22 mouse cellular contexts compared by ENCODE assay signal in genomic region chr12:91726202-91726601, GRCm38 (mm10).
DNase-seq lines count a peak whose midpoint lies in the region; ATAC-seq and TF ChIP-seq lines count a peak whose summit lies in the region.
"Had no signal": no experiment of that assay in that cellular context is flagged by ENCODE, and none has a peak within 500 bp of the region (broad histone marks: within the 10 kb centered on the region; RNA-seq: fewer than 3 reads in every experiment).

No protein-coding gene starts in this region.

- no peaks in the 10 kb centered on the region for H3K9me3 ChIP-seq in liver, embryonic 11.5 days (ENCODE audit: control insufficient read depth, low read length)
- H3K9me3 ChIP-seq in liver, postnatal 0 days (ENCODE audit: low read length) = no peaks in the 10 kb centered on the region
- H3K9me3 ChIP-seq in hindbrain, embryonic 12.5 days (replicated peaks) = no peaks in the 10 kb centered on the region
- H3K9me3 ChIP-seq: embryonic facial prominence, embryonic 13.5 days; embryonic facial prominence, embryonic 15.5 days; forebrain, embryonic 10.5 days; forebrain, embryonic 12.5 days had no signal

- no peak overlapping the region for H3K9ac ChIP-seq in liver, embryonic 11.5 days (ENCODE audit: low read depth, low read length)
- no peak overlapping the region for H3K9ac ChIP-seq in liver, postnatal 0 days (replicated peaks)
- H3K9ac ChIP-seq in hindbrain, embryonic 12.5 days = no peak overlapping the region
- H3K9ac ChIP-seq: embryonic facial prominence, embryonic 13.5 days; embryonic facial prominence, embryonic 15.5 days; forebrain, embryonic 12.5 days had no signal

- WGBS in liver, embryonic 11.5 days = 81% methylated on average over 7 of the region's 7 CpGs
- WGBS in liver, postnatal 0 days (ENCODE audit: insufficient replicate concordance) = 73% methylated on average over 7 of the region's 7 CpGs
- WGBS in hindbrain, embryonic 12.5 days = 90% methylated on average over 7 of the region's 7 CpGs

- no peaks in the 10 kb centered on the region for H3K27me3 ChIP-seq in liver, embryonic 11.5 days (replicated peaks; ENCODE audit: control insufficient read depth, insufficient read depth, low read length)
- no peaks in the 10 kb centered on the region for H3K27me3 ChIP-seq in liver, postnatal 0 days (ENCODE audit: insufficient read depth, low read length)
- H3K27me3 ChIP-seq in testis, adult 2 months (ENCODE audit: control insufficient read depth, insufficient read depth, low read length) = no peaks in the 10 kb centered on the region
- no peaks in the 10 kb centered on the region for H3K27me3 ChIP-seq in hindbrain, embryonic 12.5 days
- H3K27me3 ChIP-seq: embryonic facial prominence, embryonic 13.5 days; embryonic facial prominence, embryonic 15.5 days; forebrain, embryonic 12.5 days had no signal

- TF ChIP-seq EP300 in liver, postnatal 0 days (IDR thresholded peaks at IDR 0.05; ENCODE audit: low read depth) = no peak

- ATAC-seq in liver, embryonic 11.5 days (replicated peaks; ENCODE audit: low FRiP score) = peak; percentile 55
- ATAC-seq in liver, postnatal 0 days = no peak
- no peak for ATAC-seq in hindbrain, embryonic 12.5 days (ENCODE audit: low FRiP score)
- ATAC-seq: forebrain, embryonic 14.5 days; forebrain, embryonic 16.5 days had no signal

- no peak for TF ChIP-seq POLR2A in testis, adult 2 months (IDR thresholded peaks at IDR 0.05; ENCODE audit: control insufficient read depth, low read depth, low read length)

- no peaks in the 10 kb centered on the region for H3K36me3 ChIP-seq in liver, embryonic 11.5 days (ENCODE audit: control insufficient read depth, insufficient read depth, low read length)
- no peaks in the 10 kb centered on the region for H3K36me3 ChIP-seq in liver, postnatal 0 days (replicated peaks; ENCODE audit: insufficient read depth, low read length)
- no peaks in the 10 kb centered on the region for H3K36me3 ChIP-seq in testis, adult 2 months (ENCODE audit: control insufficient read depth, insufficient read depth, low read length)
- H3K36me3 ChIP-seq in hindbrain, embryonic 12.5 days = no peaks in the 10 kb centered on the region
- H3K36me3 ChIP-seq: embryonic facial prominence, embryonic 13.5 days; embryonic facial prominence, embryonic 15.5 days; forebrain, embryonic 12.5 days had no signal

- no peak overlapping the region for H3K4me2 ChIP-seq in liver, embryonic 11.5 days
- no peak overlapping the region for H3K4me2 ChIP-seq in liver, postnatal 0 days (ENCODE audit: low read depth, low read length)
- no peak overlapping the region for H3K4me2 ChIP-seq in hindbrain, embryonic 12.5 days (replicated peaks)
- H3K4me2 ChIP-seq: embryonic facial prominence, embryonic 13.5 days; embryonic facial prominence, embryonic 15.5 days; forebrain, embryonic 12.5 days had no signal

- no peak for TF ChIP-seq CTCF in liver, postnatal 0 days (IDR thresholded peaks at IDR 0.05; ENCODE audit: low read depth)
- TF ChIP-seq CTCF in testis, adult 2 months (IDR thresholded peaks at IDR 0.05; ENCODE audit: control insufficient read depth, insufficient read depth, insufficient replicate concordance, low read depth, low read length) = no peak

- H3K4me3 ChIP-seq in liver, embryonic 11.5 days (ENCODE audit: low read depth, low read length) = no peak overlapping the region
- no peak overlapping the region for H3K4me3 ChIP-seq in liver, postnatal 0 days (ENCODE audit: low read depth, low read length)
- peak overlapping the region; percentile 19; the same call in 1 of the 2 replicates for H3K4me3 ChIP-seq in testis, adult 2 months (ENCODE audit: control insufficient read depth, low read depth, low read length)
- no peak overlapping the region for H3K4me3 ChIP-seq in hindbrain, embryonic 12.5 days
- H3K4me3 ChIP-seq: embryonic facial prominence, embryonic 13.5 days; embryonic facial prominence, embryonic 15.5 days; erythroblast, embryonic 14.5 days; forebrain, embryonic 10.5 days; forebrain, embryonic 12.5 days had no signal

- H3K4me1 ChIP-seq in liver, embryonic 11.5 days (replicated peaks; ENCODE audit: control insufficient read depth, insufficient read depth, low read length) = no peaks in the 10 kb centered on the region; the same call in 1 of the 2 replicates
- H3K4me1 ChIP-seq in liver, postnatal 0 days (ENCODE audit: insufficient read depth) = no peaks in the 10 kb centered on the region
- H3K4me1 ChIP-seq in testis, adult 2 months (ENCODE audit: control insufficient read depth, insufficient read depth, low read length) = peaks cover 4% of the 10 kb centered on the region
- 0 out of 2 replicates have a peak, but pooled peaks cover 3% of the 10 kb centered on the region for H3K4me1 ChIP-seq in hindbrain, embryonic 12.5 days

- no peak overlapping the region for H3K27ac ChIP-seq in liver, embryonic 11.5 days (ENCODE audit: low read depth, low read length)
- no peak overlapping the region for H3K27ac ChIP-seq in liver, postnatal 0 days (ENCODE audit: low read depth)
- H3K27ac ChIP-seq in testis, adult 2 months (ENCODE audit: control insufficient read depth, insufficient read depth, low read depth, low read length) = no peak overlapping the region
- H3K27ac ChIP-seq in hindbrain, embryonic 12.5 days = no peak overlapping the region
- H3K27ac ChIP-seq: embryonic facial prominence, embryonic 13.5 days; embryonic facial prominence, embryonic 15.5 days; forebrain, embryonic 10.5 days; forebrain, embryonic 12.5 days had no signal

- no peak for DNase-seq in liver, embryonic 11.5 days (ENCODE audit: low spot score)
- DNase-seq in liver, postnatal 0 days = no peak
- DNase-seq in testis, postnatal 10 days (ENCODE audit: low spot score) = no peak
- DNase-seq: adrenal gland, adult 2 months; adrenal gland, postnatal 10 days; adrenal gland, postnatal 25 days; cerebellum, adult 11 months; cerebellum, adult 18-20 months; cerebellum, adult 8-10 months; cerebellum, adult 9-11 months; cerebellum, postnatal 14 days; cerebellum, postnatal 36 days; embryo, embryonic 11 days had no signal
